Mouse (Mus musculus): ENCODE results near the gene Nthl1. TPM values are rescaled to one million over a fixed set of nuclear protein-coding genes. Genes with fewer than 3 reads are reported as not detected.
"Not testable (repeated sequence)": the region's sequence is repeated elsewhere in the genome, so short reads cannot be mapped to it uniquely, and the experiment has no call there.

Nthl1 gene
- polyA plus RNA-seq, 1 experiment from 2014 or later = 12.7 TPM

DNA sequence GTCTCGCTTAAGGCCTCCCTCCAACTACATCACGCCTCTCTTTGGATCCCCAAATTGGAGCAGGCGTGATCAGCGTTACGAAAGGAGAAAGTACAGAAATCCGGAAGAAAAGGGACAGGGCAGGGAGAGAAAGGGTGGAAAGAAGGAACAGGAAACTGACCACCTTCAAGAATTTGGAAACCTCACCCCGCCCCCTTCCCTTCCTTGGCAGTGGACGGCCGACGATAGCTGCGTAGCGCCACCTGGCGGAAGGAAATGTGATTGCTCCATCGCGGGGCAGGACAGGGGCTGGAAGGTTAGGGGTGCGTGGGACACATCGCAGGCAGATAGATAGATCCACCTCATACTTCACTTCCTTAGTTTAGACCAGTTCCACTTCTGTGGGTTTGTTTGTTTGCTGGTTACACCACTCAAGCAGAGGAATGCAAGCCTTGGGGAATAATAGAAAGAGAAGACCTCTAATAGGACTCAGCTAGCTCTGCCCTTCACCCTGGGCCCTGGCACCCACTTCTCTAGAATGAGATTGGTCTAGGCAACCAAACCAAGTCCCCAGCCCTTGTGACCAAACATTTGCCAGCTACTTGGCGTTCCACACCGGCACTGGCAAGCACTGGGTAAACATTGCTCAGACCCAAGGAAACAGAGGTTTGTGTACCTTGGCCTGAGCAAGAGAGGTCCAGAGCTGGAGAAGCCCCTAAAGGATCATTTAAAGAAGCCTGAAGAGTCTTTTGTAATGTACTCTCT, 21.7 kb downstream of the Nthl1 start:
- peaks cover 39% of the 10 kb centered on the region for H3K27me3 ChIP-seq
- H3K9me3 ChIP-seq = no peaks in the 10 kb centered on the region
- no peaks in the 10 kb centered on the region for H3K36me3 ChIP-seq
- 5% methylated on average over 19 of the region's 19 CpGs for WGBS
- H3K4me1 ChIP-seq = peaks cover 23% of the 10 kb centered on the region
- H3K27ac ChIP-seq (replicated peaks) = no peak overlapping the region
- peak; percentile 58 for ATAC-seq (replicated peaks)
- H3K9ac ChIP-seq (replicated peaks) = peak overlapping the region; percentile 21; the same call in 1 of the 2 replicates
- H3K4me3 ChIP-seq = peak overlapping the region; percentile 22; the same call in 1 of the 2 replicates
- H3K4me2 ChIP-seq (replicated peaks) = peak overlapping the region; percentile 41

DNA sequence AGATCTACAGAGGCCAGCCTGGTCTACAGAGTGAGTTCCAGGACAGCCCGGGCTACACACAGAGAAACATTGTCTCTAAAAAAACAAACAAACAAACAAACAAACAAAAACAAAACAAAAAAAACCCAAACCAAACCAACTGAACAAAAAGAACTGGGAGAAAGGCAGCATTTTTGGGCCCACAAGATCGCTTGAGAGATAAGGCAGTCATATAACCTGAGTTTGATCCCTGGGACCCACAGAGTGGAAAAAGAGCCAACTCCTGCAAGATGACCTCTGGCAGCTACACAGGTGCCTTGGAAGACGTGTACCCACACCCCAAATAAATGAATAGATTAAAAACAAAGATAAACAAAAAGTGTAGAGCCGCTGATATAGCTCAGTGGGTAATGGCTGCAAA, 22.5 kb downstream of the Nthl1 start:
- H3K4me2 ChIP-seq (replicated peaks) = no peak overlapping the region
- peaks cover 45% of the 10 kb centered on the region for H3K27me3 ChIP-seq
- no peaks in the 10 kb centered on the region for H3K36me3 ChIP-seq
- H3K4me1 ChIP-seq = peaks cover 16% of the 10 kb centered on the region
- 74% methylated on average over 4 of the region's 4 CpGs for WGBS
- H3K27ac ChIP-seq (replicated peaks) = no peak overlapping the region
- H3K9me3 ChIP-seq = no peaks in the 10 kb centered on the region
- no peak for ATAC-seq (replicated peaks)
- H3K4me3 ChIP-seq = no peak overlapping the region
- no peak overlapping the region for H3K9ac ChIP-seq (replicated peaks)

DNA sequence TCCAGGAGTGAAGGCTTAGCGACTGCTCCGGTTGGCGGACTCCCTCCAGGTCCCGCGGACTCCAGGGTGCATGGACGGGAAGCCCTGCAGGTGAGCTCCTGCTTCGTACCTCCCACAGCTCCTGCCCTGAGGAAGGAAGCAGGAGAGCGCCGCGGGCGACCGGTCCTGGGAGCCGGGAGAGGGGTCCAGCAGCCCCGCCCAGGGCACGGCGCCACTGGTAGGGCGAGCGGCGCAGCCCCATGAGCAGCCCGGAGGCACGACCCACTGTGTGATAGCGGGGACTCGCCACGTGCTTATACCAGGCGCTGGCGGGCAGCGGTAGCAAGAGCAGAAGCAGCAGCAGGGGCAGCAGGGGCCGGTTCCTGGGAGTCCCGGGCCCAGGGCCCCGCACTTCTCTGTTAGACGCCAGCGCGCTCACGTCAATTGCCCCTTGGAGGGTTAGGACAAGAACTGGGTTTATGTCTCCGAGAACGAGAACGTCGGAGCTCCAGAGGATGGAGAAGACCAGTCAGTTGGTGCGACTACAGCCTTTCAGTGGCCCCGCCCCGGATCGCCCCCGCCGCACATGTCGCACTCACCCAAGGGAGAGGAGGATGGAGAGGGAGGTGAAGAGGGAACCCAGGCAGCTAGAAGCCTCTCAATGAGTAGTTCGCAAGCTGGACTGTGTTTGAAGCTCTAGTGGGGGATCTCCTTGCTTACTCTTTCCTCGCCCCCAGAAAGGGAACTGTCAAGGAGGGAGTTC, 25.7 kb downstream of the Nthl1 start, which contains the start of gene Npw:
Gene Npw (minus strand): TSS at position 441 of the 742 bp plus-strand sequence.
- H3K27ac ChIP-seq (replicated peaks) = no peak within 1 kb of the TSS
- no peak for ATAC-seq (replicated peaks)
- H3K9ac ChIP-seq (replicated peaks) = peak within 1 kb of the TSS; percentile 48
- H3K36me3 ChIP-seq = no peaks in the 10 kb centered on the region
- H3K4me3 ChIP-seq = peak within 1 kb of the TSS; percentile 32
- peak within 1 kb of the TSS; percentile 54 for H3K4me2 ChIP-seq (replicated peaks)
- H3K4me1 ChIP-seq = peaks cover 12% of the 10 kb centered on the region
- peaks cover 47% of the 10 kb centered on the region for H3K27me3 ChIP-seq
- H3K9me3 ChIP-seq = no peaks in the 10 kb centered on the region
- WGBS = 2% methylated on average over 47 of the region's 47 CpGs

DNA sequence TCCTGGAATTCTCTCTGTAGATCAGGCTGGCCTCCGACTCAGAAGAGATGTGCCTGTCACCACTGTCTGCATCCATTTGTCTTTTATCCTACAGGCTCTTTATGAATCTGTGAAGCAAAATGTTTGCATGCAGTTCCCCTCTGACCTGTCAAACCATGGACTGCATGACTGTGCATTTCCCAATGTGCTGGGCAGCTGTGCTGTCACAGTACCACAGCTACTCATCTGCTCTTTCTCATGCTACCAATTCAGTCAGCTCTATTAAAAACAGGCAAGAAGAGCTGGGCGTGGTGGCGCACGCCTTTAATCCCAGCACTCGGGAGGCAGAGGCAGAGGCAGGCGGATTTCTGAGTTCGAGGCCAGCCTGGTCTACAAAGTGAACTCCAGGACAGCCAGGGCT, 34.5 kb downstream of the Nthl1 start:
- H3K9ac ChIP-seq (replicated peaks) = not testable (repeated sequence)

DNA sequence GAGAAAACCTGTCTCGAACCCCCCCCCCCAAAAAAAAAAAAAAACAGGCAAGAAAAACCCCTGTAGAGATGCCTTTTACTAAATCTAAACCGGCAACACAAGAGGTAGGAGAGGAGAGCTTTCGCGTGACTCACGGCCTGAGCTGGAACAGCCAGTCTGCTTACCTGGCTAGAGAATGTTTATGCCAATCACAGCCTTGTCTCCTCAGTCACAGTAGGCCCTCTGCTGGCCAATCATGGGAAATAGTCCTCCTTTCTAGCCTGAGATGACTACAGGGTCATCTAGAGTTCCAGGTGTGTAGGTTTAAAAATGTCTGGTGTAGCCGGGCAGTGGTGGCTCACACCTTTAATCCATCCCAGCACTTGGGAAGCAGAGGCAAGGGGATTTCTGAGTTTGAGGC, 34.9 kb downstream of the Nthl1 start:
- Histone ChIP-seq H3K9ac (replicated peaks) (no peak overlapping the region), H3K4me3 (no peak overlapping the region), H3K4me1 (peaks cover 31% of the 10 kb centered on the region), H3K4me2 (replicated peaks) (no peak overlapping the region), H3K27me3 (no peaks in the 10 kb centered on the region), H3K9me3 (no peaks in the 10 kb centered on the region), H3K36me3 (no peaks in the 10 kb centered on the region), H3K27ac (replicated peaks) (no peak overlapping the region)
- no peak for ATAC-seq (replicated peaks)
- 18% methylated on average over 6 of the region's 6 CpGs for WGBS

More for the DNA sequence above, 34.5 kb downstream of the Nthl1 start:
- H3K36me3 ChIP-seq; H3K27me3 ChIP-seq; H3K4me2 ChIP-seq (replicated peaks); ATAC-seq (replicated peaks); H3K4me3 ChIP-seq; H3K27ac ChIP-seq (replicated peaks); H3K9me3 ChIP-seq: not testable (repeated sequence)
- peaks cover 27% of the 10 kb centered on the region for H3K4me1 ChIP-seq
- WGBS = 64% methylated on average over 7 of the region's 7 CpGs

DNA sequence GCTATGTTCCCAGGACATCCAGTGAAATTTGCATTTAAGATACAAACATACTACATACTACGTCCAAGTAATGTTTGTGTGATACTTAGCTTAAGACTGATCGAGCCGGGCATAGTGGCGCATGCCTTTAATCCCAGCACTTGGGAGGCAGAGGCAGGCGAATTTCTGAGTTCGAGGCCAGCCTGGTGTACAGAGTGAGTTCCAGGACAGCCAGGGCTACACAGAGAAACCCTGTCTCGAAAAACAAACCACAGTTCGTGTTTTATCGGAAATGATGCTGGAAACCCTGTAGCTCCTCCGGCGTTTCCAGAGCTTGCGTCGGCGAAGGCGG, 36.7 kb downstream of the Nthl1 start:
- not testable (repeated sequence) for H3K9me3 ChIP-seq, H3K36me3 ChIP-seq, H3K27me3 ChIP-seq
- H3K4me1 ChIP-seq = peaks cover 31% of the 10 kb centered on the region
- WGBS = 11% methylated on average over 15 of the region's 15 CpGs
- H3K4me2 ChIP-seq (replicated peaks) = peak overlapping the region; percentile 73
- H3K4me3 ChIP-seq = peak overlapping the region; percentile 92
- H3K27ac ChIP-seq (replicated peaks) = peak overlapping the region; percentile 84
- ATAC-seq (replicated peaks) = peak; percentile 47
- peak overlapping the region; percentile 98 for H3K9ac ChIP-seq (replicated peaks)

DNA sequence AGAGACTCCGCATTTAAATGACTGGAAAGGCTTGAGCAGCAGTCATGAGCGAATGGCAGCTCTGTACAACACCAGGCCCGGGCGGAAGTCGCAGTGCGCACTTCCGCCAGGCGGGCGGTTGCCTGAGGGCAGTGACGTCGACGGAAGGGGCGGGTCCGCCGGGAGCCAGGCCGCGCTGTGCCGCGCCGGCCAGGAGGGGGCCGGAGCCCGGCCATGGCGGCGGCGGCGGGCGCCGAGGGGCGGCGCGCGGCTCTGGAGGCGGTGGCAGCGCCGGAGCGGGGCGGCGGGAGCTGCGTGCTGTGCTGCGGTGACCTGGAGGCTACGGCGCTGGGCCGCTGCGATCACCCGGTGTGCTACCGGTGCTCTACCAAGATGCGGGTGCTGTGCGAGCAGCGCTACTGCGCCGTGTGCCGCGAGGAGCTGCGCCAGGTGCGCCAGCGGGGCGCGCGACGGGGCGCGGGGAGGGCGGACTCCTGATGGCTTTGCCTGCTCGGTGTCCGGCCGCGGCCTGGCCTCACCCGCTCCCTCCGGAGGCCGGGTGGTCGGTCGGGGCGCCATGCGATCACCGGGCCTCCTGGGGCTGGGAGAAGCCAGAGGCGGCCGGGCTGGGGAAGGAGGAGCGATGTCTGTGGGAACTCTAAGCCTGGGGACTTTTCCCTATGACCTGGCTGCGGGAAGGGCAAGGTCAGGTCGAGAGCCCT, 37.2 kb downstream of the Nthl1 start, which contains the start of gene Zfp598:
Gene Zfp598 (plus strand): TSS at position 143 of the 701 bp plus-strand sequence.
- under 1% methylated on average over 69 of the region's 80 CpGs for WGBS
- peak within 1 kb of the TSS; percentile 98 for H3K9ac ChIP-seq (replicated peaks)
- H3K4me3 ChIP-seq = peak within 1 kb of the TSS; percentile 92
- no peaks in the 10 kb centered on the region for H3K27me3 ChIP-seq
- ATAC-seq (replicated peaks) = peak; percentile 99
- H3K27ac ChIP-seq (replicated peaks) = peak within 1 kb of the TSS; percentile 84
- peaks cover 34% of the 10 kb centered on the region for H3K4me1 ChIP-seq
- H3K4me2 ChIP-seq (replicated peaks) = peak within 1 kb of the TSS; percentile 73
- no peaks in the 10 kb centered on the region for H3K9me3 ChIP-seq
- H3K36me3 ChIP-seq = no peaks in the 10 kb centered on the region

DNA sequence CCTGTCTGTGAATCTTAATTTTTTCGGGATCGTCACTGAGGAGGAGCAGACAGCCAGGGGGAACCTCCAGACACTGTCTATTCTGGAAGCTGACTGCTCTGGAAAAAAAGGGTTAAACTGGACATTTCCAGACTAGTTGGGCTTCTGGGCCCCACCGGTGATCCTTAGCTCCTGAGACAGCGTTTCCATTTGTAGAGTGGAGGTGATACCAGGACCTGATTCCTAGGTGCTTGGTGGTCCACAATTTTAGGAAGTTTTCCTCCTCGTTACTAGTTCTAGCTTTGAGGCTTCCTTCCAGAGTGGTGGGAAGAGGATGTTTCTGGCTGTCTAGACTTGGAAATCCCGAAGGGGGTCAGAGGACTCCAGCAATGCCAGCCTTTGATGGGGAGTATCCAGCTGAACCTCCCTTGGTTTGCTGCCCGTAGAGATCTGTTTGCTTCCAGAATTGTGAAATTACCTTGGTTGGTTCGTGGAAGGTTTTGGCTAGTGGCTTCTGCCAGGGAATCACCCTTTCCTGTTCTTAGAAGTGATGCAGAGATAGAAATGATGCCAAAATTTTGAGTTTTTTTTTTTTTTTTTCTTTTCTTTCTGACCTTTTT, 37.9 kb downstream of the Nthl1 start:
- Histone ChIP-seq H3K27ac (replicated peaks) (peak overlapping the region; percentile 84; the same call in 1 of the 2 replicates), H3K4me2 (replicated peaks) (peak overlapping the region; percentile 73), H3K9me3 (no peaks in the 10 kb centered on the region), H3K9ac (replicated peaks) (peak overlapping the region; percentile 98), H3K27me3 (no peaks in the 10 kb centered on the region), H3K4me1 (peaks cover 34% of the 10 kb centered on the region), H3K36me3 (no peaks in the 10 kb centered on the region), H3K4me3 (peak overlapping the region; percentile 92)
- ATAC-seq (replicated peaks) = no peak
- WGBS = 13% methylated on average over 8 of the region's 8 CpGs

DNA sequence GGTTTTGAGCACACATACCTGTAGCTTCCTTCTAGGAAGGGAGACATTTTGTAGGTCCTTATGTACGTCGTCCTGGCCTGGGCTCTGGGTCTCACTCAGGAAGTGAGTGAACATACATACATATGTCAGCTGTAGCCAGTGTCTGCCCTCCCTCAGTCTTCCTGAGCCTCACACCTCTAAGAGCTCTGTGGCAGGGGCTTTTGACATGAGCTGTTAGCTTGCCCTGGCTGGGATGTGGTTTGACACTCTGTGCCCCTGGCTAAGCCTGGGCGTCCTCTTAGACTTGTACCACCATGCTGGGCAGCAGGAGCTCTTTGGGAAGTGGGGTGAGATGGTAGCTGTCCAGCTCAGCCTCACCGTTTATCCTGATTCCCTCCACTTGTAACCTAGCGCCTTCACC, 38.9 kb downstream of the Nthl1 start:
- Histone ChIP-seq H3K4me2 (replicated peaks) (peak overlapping the region; percentile 73), H3K27ac (replicated peaks) (no peak overlapping the region), H3K4me1 (peaks cover 34% of the 10 kb centered on the region), H3K9me3 (no peaks in the 10 kb centered on the region), H3K9ac (replicated peaks) (no peak overlapping the region), H3K36me3 (no peaks in the 10 kb centered on the region), H3K27me3 (no peaks in the 10 kb centered on the region), H3K4me3 (peak overlapping the region; percentile 92)
- ATAC-seq (replicated peaks) = no peak
- WGBS = 70% methylated on average over 5 of the region's 5 CpGs

DNA sequence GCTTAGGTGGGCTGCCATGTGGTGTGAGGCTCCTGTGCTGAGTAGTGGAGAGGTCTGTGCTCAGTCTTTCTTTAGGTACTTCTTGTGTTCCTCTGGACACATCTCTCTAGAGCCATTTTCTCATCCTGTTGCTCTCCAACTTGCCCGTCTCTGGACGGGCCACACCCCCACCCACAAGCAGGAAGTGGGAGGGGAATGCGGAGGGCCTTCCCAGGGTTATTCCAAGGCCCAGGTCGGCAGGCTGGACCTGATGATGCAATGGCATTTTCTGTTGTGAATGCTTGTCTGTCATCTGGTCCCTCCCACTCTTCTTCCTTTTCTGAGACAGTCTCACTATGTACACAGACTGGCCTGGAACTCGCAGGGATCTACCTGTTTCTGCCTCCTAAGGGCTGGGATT, 39.7 kb downstream of the Nthl1 start:
- Histone ChIP-seq H3K4me1 (peaks cover 34% of the 10 kb centered on the region), H3K4me2 (replicated peaks) (no peak overlapping the region), H3K9ac (replicated peaks) (no peak overlapping the region), H3K4me3 (no peak overlapping the region), H3K9me3 (no peaks in the 10 kb centered on the region), H3K27ac (replicated peaks) (no peak overlapping the region), H3K27me3 (no peaks in the 10 kb centered on the region), H3K36me3 (peaks cover 7% of the 10 kb centered on the region; the same call in 1 of the 2 replicates)
- 38% methylated on average over 5 of the region's 5 CpGs for WGBS
- ATAC-seq (replicated peaks) = no peak

DNA sequence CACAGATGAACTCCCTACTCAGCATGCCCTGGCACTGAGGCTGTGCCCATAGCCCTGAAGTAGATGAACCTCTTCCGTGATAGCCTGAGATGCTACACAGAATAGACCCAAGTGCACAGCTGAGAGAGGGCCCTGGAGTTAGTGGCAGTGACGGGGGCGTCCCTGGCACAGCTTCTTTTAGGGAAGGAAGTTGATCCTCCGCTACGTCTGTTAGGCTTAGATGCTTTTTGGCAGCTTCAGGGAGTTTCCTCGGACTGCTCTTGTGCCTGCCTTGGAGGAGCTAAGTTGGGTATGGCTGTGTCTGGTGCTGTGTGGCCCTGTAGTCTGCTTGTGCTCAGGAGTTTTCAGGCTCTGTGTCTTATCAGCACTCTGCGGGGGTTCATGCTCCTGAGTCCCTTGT, 41.8 kb downstream of the Nthl1 start:
- Histone ChIP-seq H3K9ac (replicated peaks) (0 out of 2 replicates have a peak overlapping the region, but pooled peaks have one; percentile 9), H3K9me3 (no peaks in the 10 kb centered on the region), H3K4me2 (replicated peaks) (no peak overlapping the region), H3K27me3 (no peaks in the 10 kb centered on the region), H3K27ac (replicated peaks) (no peak overlapping the region), H3K4me1 (peaks cover 28% of the 10 kb centered on the region), H3K36me3 (peaks cover 27% of the 10 kb centered on the region), H3K4me3 (no peak overlapping the region)
- ATAC-seq (replicated peaks) = no peak
- 76% methylated on average over 7 of the region's 7 CpGs for WGBS
